Mouse (Mus musculus) heart, embryonic 13.5 days (tissue): ENCODE measurements at regions not wholly inside any gene's neighbourhood (a gene's known extent, or its start where the extent isn't known, plus 50 kb on each side); places are given as distances from the start of the nearest gene placed in this dataset.
A peak's percentile ranks its signal among the peaks of the same experiment; 100 is the strongest.

Source experiments
- ATAC-seq: fragments of 200-750 bp; cut with Nextera tagmentation; 2 replicates; pipeline ENCODE4 v1.8.0; 2017; ENCODE audit warnings: moderate TSS enrichment; ENCODE audit not compliant: insufficient number of reproducible peaks, low FRiP score, low TSS enrichment; ENCODE audit errors: extremely low read depth
- H3K27ac ChIP-seq: fragments of 300-500 bp; sonication (generic); replicated peaks from 2 replicates; pipeline ENCODE4 v1.5.1; 2015; ENCODE audit warnings: moderate library complexity, mild to moderate bottlenecking, inconsistent platforms
- H3K27me3 ChIP-seq: fragments of 300-500 bp; sonication (generic); replicated peaks from 2 replicates; pipeline ENCODE4 v1.6.1; 2015; ENCODE audit warnings: mild to moderate bottlenecking, inconsistent platforms
- H3K36me3 ChIP-seq: fragments of 300-500 bp; sonication (generic); 2 replicates; pipeline ENCODE4 v1.6.1; 2015; ENCODE audit warnings: mild to moderate bottlenecking, inconsistent platforms
- H3K4me1 ChIP-seq: fragments of 300-500 bp; sonication (generic); 2 replicates; pipeline ENCODE4 v1.6.1; 2015; ENCODE audit warnings: inconsistent platforms
- H3K4me2 ChIP-seq: fragments of 300-500 bp; sonication (generic); 2 replicates; pipeline ENCODE4 v1.6.1; 2015; ENCODE audit warnings: inconsistent platforms, mild to moderate bottlenecking, moderate library complexity
- H3K4me3 ChIP-seq: fragments of 300-500 bp; sonication (generic); 2 replicates; pipeline ENCODE4 v1.5.1; 2015; ENCODE audit warnings: moderate library complexity, mild to moderate bottlenecking, inconsistent platforms
- H3K9ac ChIP-seq: fragments of 300-500 bp; sonication (generic); 2 replicates; pipeline ENCODE4 v1.6.1; 2015; ENCODE audit warnings: inconsistent platforms, mild to moderate bottlenecking, moderate library complexity
- H3K9me3 ChIP-seq: fragments of 300-500 bp; sonication (generic); 2 replicates; pipeline ENCODE4 v1.6.1; 2016; ENCODE audit warnings: inconsistent platforms
- WGBS: fragments of 180-500 bp; shearing (Covaris S2); methylation state at CpG from one replicate; pipeline ENCODE4 v1.1.7; 2015; ENCODE audit warnings: mixed read lengths; 5-methylcytosine and 5-hydroxymethylcytosine counted together

GRCm38 (mm10) chr3:56590071-56590470, 406.6 kb upstream of the Nbea start:
- 70% methylated on average over 6 of the region's 6 CpGs for WGBS
- Histone ChIP-seq H3K9me3 (no peaks in the 10 kb centered on the region), H3K27me3 (no peaks in the 10 kb centered on the region), H3K36me3 (no peaks in the 10 kb centered on the region), H3K9ac (no peak overlapping the region), H3K4me3 (no peak overlapping the region), H3K27ac (no peak overlapping the region), H3K4me1 (no peaks in the 10 kb centered on the region), H3K4me2 (no peak overlapping the region)
- no peak for ATAC-seq

GRCm38 (mm10) chr3:56575422-56575821, 391.9 kb upstream of the Nbea start:
- Histone ChIP-seq H3K4me2 (no peak overlapping the region), H3K27ac (no peak overlapping the region), H3K27me3 (no peaks in the 10 kb centered on the region), H3K36me3 (no peaks in the 10 kb centered on the region), H3K9ac (no peak overlapping the region), H3K4me1 (no peaks in the 10 kb centered on the region), H3K4me3 (no peak overlapping the region), H3K9me3 (no peaks in the 10 kb centered on the region)
- WGBS = 45% methylated on average over 5 of the region's 5 CpGs
- ATAC-seq = peak; percentile 42

GRCm38 (mm10) chr3:56536178-56536577, 352.7 kb upstream of the Nbea start:
- Histone ChIP-seq H3K27me3 (no peaks in the 10 kb centered on the region), H3K9me3 (no peaks in the 10 kb centered on the region), H3K4me3 (no peak overlapping the region), H3K9ac (no peak overlapping the region), H3K4me2 (no peak overlapping the region), H3K4me1 (no peaks in the 10 kb centered on the region), H3K27ac (no peak overlapping the region), H3K36me3 (no peaks in the 10 kb centered on the region)
- 74% methylated on average over 2 of the region's 2 CpGs for WGBS
- ATAC-seq = no peak

GRCm38 (mm10) chr3:56504445-56504844, 320.9 kb upstream of the Nbea start:
- H3K4me2 ChIP-seq = no peak overlapping the region
- H3K27me3 ChIP-seq = no peaks in the 10 kb centered on the region
- H3K27ac ChIP-seq = no peak overlapping the region
- no peak overlapping the region for H3K9ac ChIP-seq
- no peak overlapping the region for H3K4me3 ChIP-seq
- H3K36me3 ChIP-seq = no peaks in the 10 kb centered on the region
- H3K4me1 ChIP-seq = no peaks in the 10 kb centered on the region
- ATAC-seq = no peak
- WGBS = 64% methylated on average over 1 of the region's 1 CpGs
- no peaks in the 10 kb centered on the region; the same call in 1 of the 2 replicates for H3K9me3 ChIP-seq

- Histone ChIP-seq H3K9me3 (no peaks in the 10 kb centered on the region), H3K4me2 (no peak overlapping the region), H3K27me3 (no peaks in the 10 kb centered on the region), H3K4me3 (no peak overlapping the region), H3K4me1 (no peaks in the 10 kb centered on the region), H3K27ac (no peak overlapping the region), H3K36me3 (no peaks in the 10 kb centered on the region), H3K9ac (no peak overlapping the region)
- WGBS = 56% methylated on average over 1 of the region's 1 CpGs
- ATAC-seq = no peak
Observed at GRCm38 (mm10) chr3:56499301-56499700, 315.8 kb upstream of the Nbea start.

- no peak overlapping the region for H3K9ac ChIP-seq
- WGBS = 67% methylated on average over 1 of the region's 1 CpGs
- peaks cover 4% of the 10 kb centered on the region; the same call in 1 of the 2 replicates for H3K4me1 ChIP-seq
- H3K27me3 ChIP-seq = no peaks in the 10 kb centered on the region
- ATAC-seq = no peak
- no peaks in the 10 kb centered on the region for H3K9me3 ChIP-seq
- no peaks in the 10 kb centered on the region for H3K36me3 ChIP-seq
- no peak overlapping the region for H3K27ac ChIP-seq
- H3K4me2 ChIP-seq = no peak overlapping the region
- H3K4me3 ChIP-seq = no peak overlapping the region
Observed at GRCm38 (mm10) chr3:56493937-56494336, 310.4 kb upstream of the Nbea start.

GRCm38 (mm10) chr3:56489154-56489553, 305.7 kb upstream of the Nbea start:
- peak overlapping the region; percentile 31 for H3K4me2 ChIP-seq
- ATAC-seq = no peak
- H3K27ac ChIP-seq = peak overlapping the region; percentile 65

GRCm38 (mm10) chr3:56485550-56486400, 302.3 kb upstream of the Nbea start:
- no peak; the same call in 1 of the 2 replicates for ATAC-seq
- H3K9ac ChIP-seq = no peak overlapping the region
- H3K4me2 ChIP-seq = peak overlapping the region; percentile 47
- no peaks in the 10 kb centered on the region for H3K9me3 ChIP-seq
- no peaks in the 10 kb centered on the region for H3K36me3 ChIP-seq
- no peaks in the 10 kb centered on the region for H3K27me3 ChIP-seq
- 39% methylated on average over 12 of the region's 12 CpGs for WGBS
- peak overlapping the region; percentile 77 for H3K27ac ChIP-seq
- H3K4me1 ChIP-seq = peaks cover 24% of the 10 kb centered on the region
- no peak overlapping the region for H3K4me3 ChIP-seq

More at GRCm38 (mm10) chr3:56489154-56489553, 305.7 kb upstream of the Nbea start:
- Histone ChIP-seq H3K4me3 (no peak overlapping the region), H3K9ac (no peak overlapping the region), H3K9me3 (no peaks in the 10 kb centered on the region), H3K4me1 (peaks cover 24% of the 10 kb centered on the region), H3K36me3 (no peaks in the 10 kb centered on the region), H3K27me3 (no peaks in the 10 kb centered on the region)
- WGBS = 35% methylated on average over 5 of the region's 5 CpGs

GRCm38 (mm10) chr3:56484096-56484495, 300.6 kb upstream of the Nbea start:
- H3K4me1 ChIP-seq = peaks cover 21% of the 10 kb centered on the region
- H3K9me3 ChIP-seq = no peaks in the 10 kb centered on the region
- no peaks in the 10 kb centered on the region for H3K36me3 ChIP-seq
- no peak overlapping the region for H3K4me2 ChIP-seq
- 87% methylated on average over 8 of the region's 8 CpGs for WGBS
- no peak overlapping the region for H3K4me3 ChIP-seq
- no peak overlapping the region for H3K27ac ChIP-seq
- no peak overlapping the region for H3K9ac ChIP-seq
- no peak for ATAC-seq
- no peaks in the 10 kb centered on the region for H3K27me3 ChIP-seq

- peaks cover 16% of the 10 kb centered on the region for H3K4me1 ChIP-seq
- no peaks in the 10 kb centered on the region for H3K27me3 ChIP-seq
- no peak overlapping the region for H3K9ac ChIP-seq
- H3K36me3 ChIP-seq = no peaks in the 10 kb centered on the region
- no peak for ATAC-seq
- H3K9me3 ChIP-seq = no peaks in the 10 kb centered on the region
- no peak overlapping the region for H3K4me3 ChIP-seq
- WGBS = 70% methylated on average over 4 of the region's 4 CpGs
- no peak overlapping the region for H3K4me2 ChIP-seq
- H3K27ac ChIP-seq = no peak overlapping the region
Observed at GRCm38 (mm10) chr3:56483370-56483769, 299.9 kb upstream of the Nbea start.

GRCm38 (mm10) chr3:56479529-56479928, 296.0 kb upstream of the Nbea start:
- Histone ChIP-seq H3K36me3 (no peaks in the 10 kb centered on the region), H3K4me3 (no peak overlapping the region), H3K4me1 (peaks cover 10% of the 10 kb centered on the region), H3K27me3 (no peaks in the 10 kb centered on the region), H3K9me3 (no peaks in the 10 kb centered on the region), H3K9ac (no peak overlapping the region), H3K27ac (no peak overlapping the region), H3K4me2 (no peak overlapping the region)
- no peak for ATAC-seq
- WGBS = 82% methylated on average over 1 of the region's 1 CpGs

- H3K4me1 ChIP-seq = peaks cover 10% of the 10 kb centered on the region
- no peak overlapping the region for H3K4me3 ChIP-seq
- no peaks in the 10 kb centered on the region for H3K27me3 ChIP-seq
- WGBS = 66% methylated on average over 6 of the region's 6 CpGs
- H3K27ac ChIP-seq = no peak overlapping the region
- no peak overlapping the region for H3K4me2 ChIP-seq
- ATAC-seq = no peak
- no peaks in the 10 kb centered on the region for H3K36me3 ChIP-seq
- H3K9ac ChIP-seq = no peak overlapping the region
- H3K9me3 ChIP-seq = no peaks in the 10 kb centered on the region
Observed at GRCm38 (mm10) chr3:56478544-56479140, 295.1 kb upstream of the Nbea start.
